Mouse (Mus musculus): ENCODE results near the gene Enkur. TPM values are rescaled to one million over a fixed set of nuclear protein-coding genes. Genes with fewer than 3 reads are reported as not detected.

Enkur gene
- total RNA-seq, 1 experiment, result 0.31 TPM

- TF ChIP-seq ZNF384 (IDR thresholded peaks at IDR 0.05; ENCODE audit: low read depth, low read length), result no peak
- no peak for TF ChIP-seq ZC3H11A (IDR thresholded peaks at IDR 0.05; ENCODE audit: borderline replicate concordance, low read depth, low read length)
- no peak for TF ChIP-seq CHD2 (IDR thresholded peaks at IDR 0.05; ENCODE audit: low read depth, low read length)
- TF ChIP-seq MAFK (IDR thresholded peaks at IDR 0.05; ENCODE audit: insufficient read depth, low read depth, low read length), result no peak
- no peak for TF ChIP-seq HCFC1 (IDR thresholded peaks at IDR 0.05; ENCODE audit: borderline replicate concordance, insufficient read depth, low read length)
- in situ Hi-C loops (cut with MboI; ENCODE audit: low sequenced_read_pairs in 2 of 2, unreplicated experiment in 2 of 2), result no loop called here
- Histone ChIP-seq H3K36me3 (ENCODE audit: control insufficient read depth, insufficient read depth, low read length, poor library complexity, severe bottlenecking) (no peaks in the 10 kb centered on the region), H3K9me3 (ENCODE audit: control insufficient read depth, insufficient read depth, low read depth, low read length) (no peaks in the 10 kb centered on the region), H3K4me3 (ENCODE audit: insufficient read depth in 1 of 2, low read depth in 1 of 2, low read length in 2 of 2, poor library complexity in 1 of 2, severe bottlenecking in 1 of 2) (no peak overlapping the region), H3K9ac (ENCODE audit: insufficient read depth, low read depth, low read length, poor library complexity, severe bottlenecking) (no peak overlapping the region), H3K4me1 (ENCODE audit: control insufficient read depth in 2 of 2, insufficient read depth in 2 of 2, low read length in 2 of 2, poor library complexity in 1 of 2) (no peaks in the 10 kb centered on the region), H3K27ac (ENCODE audit: insufficient read depth, low read depth, low read length, poor library complexity, severe bottlenecking) (no peak overlapping the region)
- DNase-seq (ENCODE audit: low read depth, low spot score), result no peak
These were observed 6.1 kb downstream of the Enkur start for GRCm38 (mm10) chr2:21199051-21199450.

- TF ChIP-seq HCFC1 (IDR thresholded peaks at IDR 0.05; ENCODE audit: borderline replicate concordance, insufficient read depth, low read length) (no peak), MAFK (IDR thresholded peaks at IDR 0.05; ENCODE audit: insufficient read depth, low read depth, low read length) (no peak), CHD2 (IDR thresholded peaks at IDR 0.05; ENCODE audit: low read depth, low read length) (no peak), ZNF384 (IDR thresholded peaks at IDR 0.05; ENCODE audit: low read depth, low read length) (no peak), ZC3H11A (IDR thresholded peaks at IDR 0.05; ENCODE audit: borderline replicate concordance, low read depth, low read length) (no peak)
- no peak for DNase-seq (ENCODE audit: low read depth, low spot score)
- in situ Hi-C loops (cut with MboI; ENCODE audit: low sequenced_read_pairs in 2 of 2, unreplicated experiment in 2 of 2), result no loop called here
- Histone ChIP-seq H3K9ac (ENCODE audit: insufficient read depth, low read depth, low read length, poor library complexity, severe bottlenecking) (no peak overlapping the region), H3K36me3 (ENCODE audit: control insufficient read depth, insufficient read depth, low read length, poor library complexity, severe bottlenecking) (no peaks in the 10 kb centered on the region), H3K27ac (ENCODE audit: insufficient read depth, low read depth, low read length, poor library complexity, severe bottlenecking) (no peak overlapping the region), H3K4me3 (ENCODE audit: insufficient read depth in 1 of 2, low read depth in 1 of 2, low read length in 2 of 2, poor library complexity in 1 of 2, severe bottlenecking in 1 of 2) (no peak overlapping the region), H3K9me3 (ENCODE audit: control insufficient read depth, insufficient read depth, low read depth, low read length) (no peaks in the 10 kb centered on the region), H3K4me1 (ENCODE audit: control insufficient read depth in 2 of 2, insufficient read depth in 2 of 2, low read length in 2 of 2, poor library complexity in 1 of 2) (no peaks in the 10 kb centered on the region)
These were observed 9.9 kb downstream of the Enkur start for GRCm38 (mm10) chr2:21195233-21195632.

GRCm38 (mm10) chr2:21191232-21191631, 13.9 kb downstream of the Enkur start:
- H3K9me3 ChIP-seq (ENCODE audit: control insufficient read depth, insufficient read depth, low read depth, low read length), result no peaks in the 10 kb centered on the region
- in situ Hi-C loops (cut with MboI; ENCODE audit: low sequenced_read_pairs in 2 of 2, unreplicated experiment in 2 of 2), result no loop called here
- H3K4me3 ChIP-seq (ENCODE audit: insufficient read depth in 1 of 2, low read depth in 1 of 2, low read length in 2 of 2, poor library complexity in 1 of 2, severe bottlenecking in 1 of 2), result no peak overlapping the region
- H3K9ac ChIP-seq (ENCODE audit: insufficient read depth, low read depth, low read length, poor library complexity, severe bottlenecking), result no peak overlapping the region
- no peak overlapping the region for H3K27ac ChIP-seq (ENCODE audit: insufficient read depth, low read depth, low read length, poor library complexity, severe bottlenecking)
- no peaks in the 10 kb centered on the region for H3K4me1 ChIP-seq (ENCODE audit: control insufficient read depth in 2 of 2, insufficient read depth in 2 of 2, low read length in 2 of 2, poor library complexity in 1 of 2)
- DNase-seq (ENCODE audit: low read depth, low spot score), result no peak
- H3K36me3 ChIP-seq (ENCODE audit: control insufficient read depth, insufficient read depth, low read length, poor library complexity, severe bottlenecking), result no peaks in the 10 kb centered on the region
- TF ChIP-seq ZNF384 (IDR thresholded peaks at IDR 0.05; ENCODE audit: low read depth, low read length) (no peak), MAFK (IDR thresholded peaks at IDR 0.05; ENCODE audit: insufficient read depth, low read depth, low read length) (no peak)

- no peak overlapping the region for H3K9ac ChIP-seq (ENCODE audit: insufficient read depth, low read depth, low read length, poor library complexity, severe bottlenecking)
- TF ChIP-seq ZNF384 (IDR thresholded peaks at IDR 0.05; ENCODE audit: low read depth, low read length), result no peak
- no peaks in the 10 kb centered on the region for H3K36me3 ChIP-seq (ENCODE audit: control insufficient read depth, insufficient read depth, low read length, poor library complexity, severe bottlenecking)
- no peaks in the 10 kb centered on the region for H3K9me3 ChIP-seq (ENCODE audit: control insufficient read depth, insufficient read depth, low read depth, low read length)
- DNase-seq (ENCODE audit: low read depth, low spot score), result no peak
- H3K4me1 ChIP-seq (ENCODE audit: control insufficient read depth in 2 of 2, insufficient read depth in 2 of 2, low read length in 2 of 2, poor library complexity in 1 of 2), result no peaks in the 10 kb centered on the region
- in situ Hi-C loops (cut with MboI; ENCODE audit: low sequenced_read_pairs in 2 of 2, unreplicated experiment in 2 of 2), result no loop called here
- H3K4me3 ChIP-seq (ENCODE audit: insufficient read depth in 1 of 2, low read depth in 1 of 2, low read length in 2 of 2, poor library complexity in 1 of 2, severe bottlenecking in 1 of 2), result no peak overlapping the region
- no peak overlapping the region for H3K27ac ChIP-seq (ENCODE audit: insufficient read depth, low read depth, low read length, poor library complexity, severe bottlenecking)
These were observed 16.6 kb downstream of the Enkur start for GRCm38 (mm10) chr2:21188610-21189009.

GRCm38 (mm10) chr2:21187576-21187975, 17.6 kb downstream of the Enkur start:
- Histone ChIP-seq H3K36me3 (ENCODE audit: control insufficient read depth, insufficient read depth, low read length, poor library complexity, severe bottlenecking) (no peaks in the 10 kb centered on the region), H3K4me1 (ENCODE audit: control insufficient read depth in 2 of 2, insufficient read depth in 2 of 2, low read length in 2 of 2, poor library complexity in 1 of 2) (no peaks in the 10 kb centered on the region), H3K9ac (ENCODE audit: insufficient read depth, low read depth, low read length, poor library complexity, severe bottlenecking) (no peak overlapping the region), H3K4me3 (ENCODE audit: insufficient read depth in 1 of 2, low read depth in 1 of 2, low read length in 2 of 2, poor library complexity in 1 of 2, severe bottlenecking in 1 of 2) (no peak overlapping the region), H3K9me3 (ENCODE audit: control insufficient read depth, insufficient read depth, low read depth, low read length) (no peaks in the 10 kb centered on the region), H3K27ac (ENCODE audit: insufficient read depth, low read depth, low read length, poor library complexity, severe bottlenecking) (no peak overlapping the region)
- peak; percentile 37 for DNase-seq (ENCODE audit: low read depth, low spot score)
- TF ChIP-seq MAFK (IDR thresholded peaks at IDR 0.05; ENCODE audit: insufficient read depth, low read depth, low read length) (no peak), CHD2 (IDR thresholded peaks at IDR 0.05; ENCODE audit: low read depth, low read length) (no peak), ZC3H11A (IDR thresholded peaks at IDR 0.05; ENCODE audit: borderline replicate concordance, low read depth, low read length) (0 out of 2 replicates have a peak, but pooled peaks have one; percentile 47)
- in situ Hi-C loops (cut with MboI; ENCODE audit: low sequenced_read_pairs in 2 of 2, unreplicated experiment in 2 of 2), result no loop called here

All from ES-E14 (cell line).